ENCODE assay signal across 20 mouse cellular contexts in the genomic region with DNA sequence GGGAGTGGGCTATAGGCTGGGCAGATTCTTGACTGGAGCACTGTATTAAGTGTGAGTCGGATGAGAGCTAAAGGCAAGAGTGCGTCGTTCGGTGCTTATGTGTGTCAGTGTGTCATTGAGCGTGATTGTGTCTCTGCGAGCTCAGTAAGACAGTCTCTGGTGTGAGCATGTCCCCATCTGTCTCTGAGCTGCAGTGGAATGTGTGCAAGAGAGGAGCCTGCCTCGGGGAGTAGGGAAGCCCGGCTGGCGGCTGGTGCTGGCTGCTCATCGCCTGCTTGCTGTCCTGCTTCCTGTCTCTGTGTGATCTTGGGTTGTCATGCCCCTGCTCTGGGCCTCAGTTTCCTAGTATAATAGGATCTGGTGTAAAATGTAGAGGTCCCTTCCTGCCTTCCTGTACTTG. TPM values are rescaled to one million over a fixed set of nuclear protein-coding genes. Genes with fewer than 3 reads are reported as not detected.
A peak's percentile ranks its signal among the peaks of the same experiment; 100 is the strongest.
DNase-seq lines count a peak whose midpoint lies in the region; ATAC-seq and TF ChIP-seq lines count a peak whose summit lies in the region.
"Had no signal": no experiment of that assay in that cellular context is flagged by ENCODE, and none has a peak within 500 bp of the region (broad histone marks: within the 10 kb centered on the region; RNA-seq: fewer than 3 reads in every experiment).

No protein-coding gene starts in this region.

- H3K4me3 ChIP-seq in cerebellum, adult 2 months (replicated peaks; ENCODE audit: insufficient read depth, low read depth, low read length), result no peak overlapping the region
- no peak overlapping the region for H3K4me3 ChIP-seq in forebrain, postnatal 0 days (ENCODE audit: low read depth, low read length)
- no peak overlapping the region for H3K4me3 ChIP-seq in forebrain, embryonic 16.5 days (replicated peaks; ENCODE audit: low read length)
- no peak overlapping the region for H3K4me3 ChIP-seq in midbrain, embryonic 13.5 days (replicated peaks)
- no peak overlapping the region for H3K4me3 ChIP-seq in midbrain, embryonic 11.5 days (ENCODE audit: low read depth, low read length)
- H3K4me3 ChIP-seq: embryonic facial prominence, embryonic 10.5 days; heart, embryonic 13.5 days had no signal

- no peak overlapping the region for H3K4me2 ChIP-seq in forebrain, postnatal 0 days (ENCODE audit: low read depth)
- H3K4me2 ChIP-seq in forebrain, embryonic 16.5 days (ENCODE audit: low read length), result no peak overlapping the region
- no peak overlapping the region for H3K4me2 ChIP-seq in midbrain, embryonic 13.5 days (replicated peaks)
- no peak overlapping the region for H3K4me2 ChIP-seq in midbrain, embryonic 11.5 days
- H3K4me2 ChIP-seq: heart, embryonic 13.5 days had no signal

- TF ChIP-seq POLR2A in cerebellum, adult 2 months (IDR thresholded peaks at IDR 0.05; ENCODE audit: borderline replicate concordance, insufficient read depth, low read length), result no peak

- WGBS in cerebellum, adult 2 months, result 9% methylated on average over 10 of the region's 10 CpGs
- 60% methylated on average over 10 of the region's 10 CpGs for WGBS in forebrain, postnatal 0 days
- 65% methylated on average over 10 of the region's 10 CpGs for WGBS in forebrain, embryonic 16.5 days
- 79% methylated on average over 10 of the region's 10 CpGs for WGBS in midbrain, embryonic 13.5 days
- 76% methylated on average over 10 of the region's 10 CpGs for WGBS in midbrain, embryonic 11.5 days

- H3K9me3 ChIP-seq in forebrain, postnatal 0 days (ENCODE audit: low read length), result no peaks in the 10 kb centered on the region
- no peaks in the 10 kb centered on the region for H3K9me3 ChIP-seq in forebrain, embryonic 16.5 days (ENCODE audit: control insufficient read depth, low read length)
- no peaks in the 10 kb centered on the region for H3K9me3 ChIP-seq in midbrain, embryonic 13.5 days
- no peaks in the 10 kb centered on the region for H3K9me3 ChIP-seq in midbrain, embryonic 11.5 days (ENCODE audit: control insufficient read depth, low read length)
- H3K9me3 ChIP-seq: embryonic facial prominence, embryonic 10.5 days; G1E; heart, embryonic 13.5 days had no signal

- no peaks in the 10 kb centered on the region for H3K27me3 ChIP-seq in cerebellum, adult 2 months (ENCODE audit: control insufficient read depth, insufficient read depth, low read length)
- no peaks in the 10 kb centered on the region for H3K27me3 ChIP-seq in forebrain, postnatal 0 days (ENCODE audit: insufficient read depth, low read length)
- no peaks in the 10 kb centered on the region for H3K27me3 ChIP-seq in forebrain, embryonic 16.5 days (replicated peaks; ENCODE audit: control insufficient read depth, insufficient read depth, low read length)
- H3K27me3 ChIP-seq in midbrain, embryonic 13.5 days, result no peaks in the 10 kb centered on the region
- H3K27me3 ChIP-seq in midbrain, embryonic 11.5 days (ENCODE audit: control insufficient read depth, insufficient read depth, low read length), result no peaks in the 10 kb centered on the region

- H3K4me1 ChIP-seq in cerebellum, adult 2 months (ENCODE audit: control insufficient read depth, insufficient read depth, low read length), result peaks cover 60% of the 10 kb centered on the region
- H3K4me1 ChIP-seq in forebrain, postnatal 0 days (ENCODE audit: insufficient read depth), result peaks cover 36% of the 10 kb centered on the region
- H3K4me1 ChIP-seq in forebrain, embryonic 16.5 days (replicated peaks; ENCODE audit: control insufficient read depth, insufficient read depth, low read length), result peaks cover 48% of the 10 kb centered on the region
- peaks cover 78% of the 10 kb centered on the region for H3K4me1 ChIP-seq in midbrain, embryonic 13.5 days (replicated peaks)
- H3K4me1 ChIP-seq in midbrain, embryonic 11.5 days (ENCODE audit: control insufficient read depth, insufficient read depth, low read length), result peaks cover 29% of the 10 kb centered on the region

- peak in 1 of 2 experiments; percentile 48 for DNase-seq in cerebellum, adult 2 months
- no peak for DNase-seq in cerebellum, adult 11-12 months
- DNase-seq in forebrain, postnatal 0 days, result no peak
- no peak for DNase-seq in midbrain, embryonic 11.5 days (ENCODE audit: low spot score, missing footprints)
- DNase-seq in brain, adult 2 months (ENCODE audit: low read depth, low spot score), result peak; percentile 75
- no peak for DNase-seq in kidney, postnatal 10 days
- DNase-seq: adrenal gland, adult 8-10 months; adrenal gland, postnatal 36 days; B cell, adult 2 months; cerebellum, postnatal 10 days; gastrocnemius, postnatal 36 days; heart, adult 11 months; heart, postnatal 36 days had no signal

- no peak for ATAC-seq in forebrain, postnatal 0 days
- no peak for ATAC-seq in forebrain, embryonic 16.5 days
- no peak for ATAC-seq in midbrain, embryonic 13.5 days
- ATAC-seq in midbrain, embryonic 11.5 days (ENCODE audit: low FRiP score), result no peak
- ATAC-seq: CD4-positive, CD25-positive, alpha-beta regulatory T cell, adult 4 months; intestine, embryonic 16.5 days had no signal

- no peak overlapping the region for H3K9ac ChIP-seq in forebrain, postnatal 0 days
- no peak overlapping the region for H3K9ac ChIP-seq in forebrain, embryonic 16.5 days (replicated peaks; ENCODE audit: low read depth, low read length)
- H3K9ac ChIP-seq in midbrain, embryonic 13.5 days (replicated peaks), result 0 out of 2 replicates have a peak overlapping the region, but pooled peaks have one; percentile 19
- no peak overlapping the region for H3K9ac ChIP-seq in midbrain, embryonic 11.5 days (ENCODE audit: low read length)
- H3K9ac ChIP-seq: heart, embryonic 13.5 days had no signal

- 0 out of 2 replicates have a peak overlapping the region, but pooled peaks have one; percentile 22 for H3K27ac ChIP-seq in cerebellum, adult 2 months (ENCODE audit: insufficient read depth, low read length)
- 0 out of 2 replicates have a peak overlapping the region, but pooled peaks have one; percentile 15 for H3K27ac ChIP-seq in forebrain, postnatal 0 days (ENCODE audit: low read depth, low read length)
- H3K27ac ChIP-seq in forebrain, embryonic 16.5 days (ENCODE audit: low read length), result no peak overlapping the region
- peak overlapping the region; percentile 45; the same call in 1 of the 2 replicates for H3K27ac ChIP-seq in midbrain, embryonic 13.5 days
- no peak overlapping the region for H3K27ac ChIP-seq in midbrain, embryonic 11.5 days (ENCODE audit: low read depth, low read length)
- H3K27ac ChIP-seq: embryonic facial prominence, embryonic 10.5 days; heart, embryonic 13.5 days had no signal

- TF ChIP-seq CTCF in cerebellum, adult 2 months (IDR thresholded peaks at IDR 0.05; ENCODE audit: borderline replicate concordance, insufficient read depth, low read depth, low read length), result no peak
- no peak for TF ChIP-seq CTCF in forebrain, postnatal 0 days (IDR thresholded peaks at IDR 0.05; ENCODE audit: low read depth)

- no peaks in the 10 kb centered on the region for H3K36me3 ChIP-seq in forebrain, postnatal 0 days (ENCODE audit: insufficient read depth)
- H3K36me3 ChIP-seq in forebrain, embryonic 16.5 days (ENCODE audit: control insufficient read depth, insufficient read depth), result no peaks in the 10 kb centered on the region
- no peaks in the 10 kb centered on the region for H3K36me3 ChIP-seq in midbrain, embryonic 13.5 days
- no peaks in the 10 kb centered on the region for H3K36me3 ChIP-seq in midbrain, embryonic 11.5 days (ENCODE audit: control insufficient read depth, insufficient read depth, low read length)
- H3K36me3 ChIP-seq: embryonic facial prominence, embryonic 10.5 days; G1E; heart, embryonic 13.5 days had no signal

RNA-seq across cellular contexts. Expression of a gene that starts 24.5 kb away (rescaled TPM):
- 420 and 504 TPM in 2 replicates for polyA plus RNA-seq in cerebellum, adult 2 months (2012; rRNA removed)
- 213 and 256 TPM in 2 replicates for total RNA-seq in forebrain, postnatal 0 days (2014; rRNA removed)
- 45.1 and 49.4 TPM in 2 replicates for polyA plus RNA-seq in forebrain, postnatal 0 days (2015; fragmentation: Nextera tagmentation; extraction: Ambion mirVana)
- 28.1 and 28.5 TPM in 2 replicates for polyA plus RNA-seq in forebrain, embryonic 16.5 days (2015; fragmentation: Nextera tagmentation; extraction: Ambion mirVana)
- 20.7 and 24.3 TPM in 2 replicates for polyA plus RNA-seq in midbrain, embryonic 13.5 days (2015; fragmentation: Nextera tagmentation; extraction: Ambion mirVana)
- 9.2 and 9.5 TPM in 2 replicates for polyA plus RNA-seq in midbrain, embryonic 11.5 days (2014; fragmentation: Nextera tagmentation; extraction: Ambion mirVana)
- polyA plus RNA-seq: CD4-positive, CD25-positive, alpha-beta regulatory T cell, adult 4 months had no signal

RNA-seq across cellular contexts. Expression of a gene that starts 43.9 kb away (rescaled TPM):
- polyA plus RNA-seq in cerebellum, adult 2 months (2012; rRNA removed), result 78.5 and 90.1 TPM in 2 replicates
- total RNA-seq in forebrain, postnatal 0 days (2014; rRNA removed), result 125 and 170 TPM in 2 replicates
- polyA plus RNA-seq in forebrain, postnatal 0 days (2015; fragmentation: Nextera tagmentation; extraction: Ambion mirVana), result 130 and 150 TPM in 2 replicates
- polyA plus RNA-seq in forebrain, embryonic 16.5 days (2015; fragmentation: Nextera tagmentation; extraction: Ambion mirVana), result 48.8 and 60.8 TPM in 2 replicates
- polyA plus RNA-seq in midbrain, embryonic 13.5 days (2015; fragmentation: Nextera tagmentation; extraction: Ambion mirVana), result 28.5 and 29.6 TPM in 2 replicates
- polyA plus RNA-seq in midbrain, embryonic 11.5 days (2014; fragmentation: Nextera tagmentation; extraction: Ambion mirVana), result 14.1 and 16.8 TPM in 2 replicates

RNA-seq across cellular contexts. Expression of a gene that starts 58.8 kb away (rescaled TPM):
- polyA plus RNA-seq in cerebellum, adult 2 months (2012; rRNA removed), result 90.1 and 101 TPM in 2 replicates
- total RNA-seq in forebrain, postnatal 0 days (2014; rRNA removed), result 6.2 and 8.8 TPM in 2 replicates
- 4.7 and 7.6 TPM in 2 replicates for polyA plus RNA-seq in forebrain, postnatal 0 days (2015; fragmentation: Nextera tagmentation; extraction: Ambion mirVana)
- polyA plus RNA-seq in forebrain, embryonic 16.5 days (2015; fragmentation: Nextera tagmentation; extraction: Ambion mirVana), result 2.4 and 2.8 TPM in 2 replicates
- polyA plus RNA-seq in midbrain, embryonic 13.5 days (2015; fragmentation: Nextera tagmentation; extraction: Ambion mirVana), result 1.9 and 2.2 TPM in 2 replicates
- 0.81 and 1.8 TPM in 2 replicates for polyA plus RNA-seq in midbrain, embryonic 11.5 days (2014; fragmentation: Nextera tagmentation; extraction: Ambion mirVana)

Comparison
In these comparisons a context has a peak if more than half of its experiments do, and no peak if none do; other contexts are left out.
1. H3K27ac ChIP-seq: peak in cerebellum, adult 2 months (single experiment), forebrain, postnatal 0 days (single experiment) and midbrain, embryonic 13.5 days (single experiment); none in forebrain, embryonic 16.5 days (single experiment) and midbrain, embryonic 11.5 days (single experiment).
2. RNA of a gene that starts 58.8 kb away (polyA plus RNA-seq): 90.1 to 101 TPM in cerebellum, adult 2 months; 4.7 to 7.6 TPM in forebrain, postnatal 0 days, 2.4 to 2.8 TPM in forebrain, embryonic 16.5 days, 1.9 to 2.2 TPM in midbrain, embryonic 13.5 days and 0.81 to 1.8 TPM in midbrain, embryonic 11.5 days; every median in the first group is over 10 times any median in the second.